ENCODE assay signal across 26 mouse cellular contexts in genomic region chr2:104286821-104287220, GRCm38 (mm10).
DNase-seq lines count a peak whose midpoint lies in the region; ATAC-seq and TF ChIP-seq lines count a peak whose summit lies in the region.
"Had no signal": no experiment of that assay in that cellular context is flagged by ENCODE, and none has a peak within 500 bp of the region (broad histone marks: within the 10 kb centered on the region; RNA-seq: fewer than 3 reads in every experiment).

No protein-coding gene starts in this region.

- peak; percentile 26 to 41 for DNase-seq in adrenal gland, adult (ENCODE audit: inconsistent age in 2 of 2, low spot score in 1 of 2)
- no peak for DNase-seq in adrenal gland, adult 2 months
- DNase-seq in liver, adult 2 months (ENCODE audit: extremely low read depth, low read depth, low spot score): peak; percentile 15
- DNase-seq in liver, postnatal 0 days: no peak
- no peak for DNase-seq in left cerebral cortex, adult 8-10 months (ENCODE audit: low spot score in 2 of 2)
- DNase-seq: adrenal gland, postnatal 10 days; adrenal gland, postnatal 25 days; B cell, adult 2 months; cerebellum, adult 11 months; cerebellum, adult 18-20 months; cerebellum, adult 8-10 months; cerebellum, adult 9-11 months; cerebellum, postnatal 14 days; cerebellum, postnatal 36 days; embryo, embryonic 11 days had no signal

- no peak overlapping the region for H3K27ac ChIP-seq in liver, adult 2 months (replicated peaks; ENCODE audit: insufficient read depth, low read depth, low read length)
- no peak overlapping the region for H3K27ac ChIP-seq in liver, postnatal 0 days (ENCODE audit: low read depth)
- H3K27ac ChIP-seq: embryonic facial prominence, embryonic 13.5 days; embryonic facial prominence, embryonic 15.5 days; forebrain, embryonic 10.5 days; forebrain, embryonic 12.5 days had no signal

- no peak for TF ChIP-seq CTCF in liver, adult 2 months (IDR thresholded peaks at IDR 0.05; ENCODE audit: low read depth, low read length)
- TF ChIP-seq CTCF in liver, postnatal 0 days (IDR thresholded peaks at IDR 0.05; ENCODE audit: low read depth): no peak

- no peaks in the 10 kb centered on the region for H3K36me3 ChIP-seq in liver, adult 2 months (ENCODE audit: control insufficient read depth, insufficient read depth, low read length)
- H3K36me3 ChIP-seq in liver, postnatal 0 days (replicated peaks; ENCODE audit: insufficient read depth, low read length): no peaks in the 10 kb centered on the region
- H3K36me3 ChIP-seq: embryonic facial prominence, embryonic 13.5 days; embryonic facial prominence, embryonic 15.5 days; forebrain, embryonic 10.5 days; forebrain, embryonic 12.5 days; G1E had no signal

- H3K27me3 ChIP-seq in liver, adult 2 months (ENCODE audit: control insufficient read depth, insufficient read depth, low read length): no peaks in the 10 kb centered on the region
- no peaks in the 10 kb centered on the region for H3K27me3 ChIP-seq in liver, postnatal 0 days (ENCODE audit: insufficient read depth, low read length)
- H3K27me3 ChIP-seq: embryonic facial prominence, embryonic 13.5 days; embryonic facial prominence, embryonic 15.5 days; forebrain, embryonic 12.5 days had no signal

- no peak for TF ChIP-seq POLR2A in liver, adult 2 months (IDR thresholded peaks at IDR 0.05; ENCODE audit: extremely low read depth, insufficient read depth, low read length)

- H3K4me1 ChIP-seq in liver, adult 2 months (ENCODE audit: control insufficient read depth, insufficient read depth, low read length): no peaks in the 10 kb centered on the region
- no peaks in the 10 kb centered on the region for H3K4me1 ChIP-seq in liver, postnatal 0 days (ENCODE audit: insufficient read depth)
- H3K4me1 ChIP-seq: embryonic facial prominence, embryonic 13.5 days; embryonic facial prominence, embryonic 15.5 days; forebrain, embryonic 10.5 days; forebrain, embryonic 12.5 days had no signal

- no peak overlapping the region for H3K9ac ChIP-seq in liver, adult 2 months (ENCODE audit: low read depth, low read length)
- no peak overlapping the region for H3K9ac ChIP-seq in liver, postnatal 0 days (replicated peaks)
- H3K9ac ChIP-seq: embryonic facial prominence, embryonic 13.5 days; embryonic facial prominence, embryonic 15.5 days; forebrain, embryonic 12.5 days had no signal

- WGBS in liver, adult 2 months: 75% methylated on average over 3 of the region's 3 CpGs
- WGBS in liver, postnatal 0 days (ENCODE audit: insufficient replicate concordance): 56% methylated on average over 3 of the region's 3 CpGs

- no peaks in the 10 kb centered on the region for H3K9me3 ChIP-seq in liver, postnatal 0 days (ENCODE audit: low read length)
- H3K9me3 ChIP-seq: embryonic facial prominence, embryonic 13.5 days; embryonic facial prominence, embryonic 15.5 days; forebrain, embryonic 10.5 days; forebrain, embryonic 12.5 days; G1E had no signal

- H3K79me2 ChIP-seq in liver, adult 2 months (ENCODE audit: control insufficient read depth, insufficient read depth, low read length): no peaks in the 10 kb centered on the region

- H3K4me3 ChIP-seq in liver, adult 2 months (ENCODE audit: insufficient read depth, low read depth, low read length): no peak overlapping the region
- H3K4me3 ChIP-seq in liver, postnatal 0 days (ENCODE audit: low read depth, low read length): no peak overlapping the region
- H3K4me3 ChIP-seq: embryonic facial prominence, embryonic 13.5 days; embryonic facial prominence, embryonic 15.5 days; erythroblast, embryonic 14.5 days; forebrain, embryonic 10.5 days; forebrain, embryonic 12.5 days had no signal

- TF ChIP-seq EP300 in liver, postnatal 0 days (IDR thresholded peaks at IDR 0.05; ENCODE audit: low read depth): no peak

- ATAC-seq in liver, postnatal 0 days: no peak
- ATAC-seq: activated CD4-positive, CD25-positive, alpha-beta regulatory T cell, adult 4 months; CD4-positive, CD25-positive, alpha-beta regulatory T cell, adult 4 months; forebrain, embryonic 14.5 days; forebrain, embryonic 16.5 days; Patski had no signal

- H3K4me2 ChIP-seq in liver, postnatal 0 days (ENCODE audit: low read depth, low read length): no peak overlapping the region
- H3K4me2 ChIP-seq: embryonic facial prominence, embryonic 13.5 days; embryonic facial prominence, embryonic 15.5 days; forebrain, embryonic 12.5 days had no signal

Comparison
In these comparisons a context has a peak if more than half of its experiments do, and no peak if none do; other contexts are left out.
1. DNase-seq: peak in adrenal gland, adult (2 of 2) and liver, adult 2 months (single experiment); none in adrenal gland, adult 2 months (single experiment), liver, postnatal 0 days (single experiment) and left cerebral cortex, adult 8-10 months (0 of 2).